Mouse (Mus musculus): ENCODE measurements at regions not wholly inside any gene's neighbourhood (a gene's known extent, or its start where the extent isn't known, plus 50 kb on each side); places are given as distances from the start of the nearest gene placed in this dataset.

DNA sequence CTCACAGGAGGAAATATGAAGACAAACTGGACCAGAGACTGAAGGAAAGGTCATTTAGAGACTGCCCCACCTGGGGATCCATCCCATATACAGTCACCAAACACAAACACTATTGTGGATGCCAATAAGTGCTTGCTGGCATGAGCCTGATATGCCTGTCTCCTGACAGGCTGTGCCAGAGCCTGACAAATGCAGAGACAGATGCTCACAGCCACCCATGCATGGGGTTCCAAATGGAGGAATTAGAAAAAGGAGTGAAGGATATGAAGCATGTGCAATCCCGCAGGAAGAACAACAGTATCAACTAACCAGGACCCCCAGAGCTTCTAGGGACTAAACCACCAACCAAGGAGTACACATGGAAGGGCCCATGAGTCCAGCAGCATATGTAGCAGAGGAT is 505.9 kb downstream of the Gm6685 start:
- TF ChIP-seq POLR2A (IDR thresholded peaks at IDR 0.05; ENCODE audit: borderline replicate concordance, extremely low read depth, insufficient read depth, insufficient read length, poor library complexity, severe bottlenecking) (no peak), CTCF (IDR thresholded peaks at IDR 0.05; ENCODE audit: borderline replicate concordance, extremely low read depth, insufficient read depth, insufficient read length) (no peak)
- peak; percentile 3 for DNase-seq (ENCODE audit: low read depth)

DNA sequence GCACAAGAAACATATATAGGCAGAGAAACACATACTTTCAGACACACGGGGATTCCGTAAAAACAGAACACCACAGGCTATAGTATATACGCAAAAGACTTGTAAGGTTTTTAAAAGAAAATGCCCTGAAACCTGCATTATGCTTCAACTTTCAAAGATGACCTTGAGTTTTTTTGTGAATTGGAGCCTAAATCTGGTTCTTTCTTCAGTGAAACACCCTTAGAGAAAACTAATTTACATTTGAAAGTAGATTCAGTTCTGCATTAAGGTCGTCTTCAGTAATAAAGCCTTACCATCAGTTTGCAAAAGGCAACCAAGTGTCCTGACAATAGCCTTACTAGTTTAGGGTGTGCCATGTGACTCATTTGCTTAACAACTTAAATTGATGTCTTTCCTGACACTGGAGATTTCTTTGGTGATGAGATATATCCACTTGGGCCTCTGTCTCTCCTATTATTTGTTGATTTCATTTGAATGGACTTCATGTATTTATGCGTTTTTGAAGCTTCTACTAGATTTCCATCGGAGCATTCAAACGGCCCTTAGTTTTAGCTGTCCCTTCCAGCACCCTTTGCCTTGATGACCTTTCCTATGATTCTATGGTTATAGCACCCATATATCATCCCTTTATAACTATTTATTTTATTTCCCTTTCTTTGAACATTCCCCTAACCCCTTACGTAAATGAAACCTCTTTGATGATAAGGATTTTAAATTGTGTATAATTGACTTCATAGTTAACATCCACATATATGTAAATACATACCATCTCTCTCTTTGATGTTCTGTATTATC is 539.6 kb downstream of the Gm6685 start:
- no peak for TF ChIP-seq POLR2A (IDR thresholded peaks at IDR 0.05; ENCODE audit: borderline replicate concordance, extremely low read depth, insufficient read depth, insufficient read length, poor library complexity, severe bottlenecking)
- no peak for TF ChIP-seq CTCF (IDR thresholded peaks at IDR 0.05; ENCODE audit: borderline replicate concordance, extremely low read depth, insufficient read depth, insufficient read length)
- no peak for DNase-seq (ENCODE audit: low read depth)

DNA sequence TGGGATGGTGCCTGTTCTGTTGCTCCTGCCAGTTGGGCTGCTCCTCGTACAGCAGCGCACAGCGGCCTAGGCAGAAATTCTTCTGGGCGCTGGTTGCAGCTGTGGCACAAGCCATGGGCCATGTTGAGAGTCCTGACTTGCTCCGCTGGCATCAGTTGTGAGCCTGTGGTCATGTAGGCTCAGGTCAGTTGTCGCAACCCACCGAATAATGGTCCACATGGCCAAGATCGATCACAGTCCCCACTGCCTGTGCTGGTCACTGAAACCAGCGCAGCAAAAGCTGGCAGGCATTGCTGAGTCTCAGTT is 585.8 kb downstream of the Gm6685 start:
- no peak for DNase-seq (ENCODE audit: low read depth)

GRCm38 (mm10) chr11:27753212-27753912 is 586.3 kb downstream of the Gm6685 start:
- TF ChIP-seq CTCF (IDR thresholded peaks at IDR 0.05; ENCODE audit: borderline replicate concordance, extremely low read depth, insufficient read depth, insufficient read length) (peak; percentile 75), POLR2A (IDR thresholded peaks at IDR 0.05; ENCODE audit: borderline replicate concordance, extremely low read depth, insufficient read depth, insufficient read length, poor library complexity, severe bottlenecking) (no peak)
- DNase-seq (ENCODE audit: low read depth), result peak; percentile 62

More for the DNA sequence above, 585.8 kb downstream of the Gm6685 start:
- TF ChIP-seq CTCF (IDR thresholded peaks at IDR 0.05; ENCODE audit: borderline replicate concordance, extremely low read depth, insufficient read depth, insufficient read length) (no peak), POLR2A (IDR thresholded peaks at IDR 0.05; ENCODE audit: borderline replicate concordance, extremely low read depth, insufficient read depth, insufficient read length, poor library complexity, severe bottlenecking) (no peak)

DNA sequence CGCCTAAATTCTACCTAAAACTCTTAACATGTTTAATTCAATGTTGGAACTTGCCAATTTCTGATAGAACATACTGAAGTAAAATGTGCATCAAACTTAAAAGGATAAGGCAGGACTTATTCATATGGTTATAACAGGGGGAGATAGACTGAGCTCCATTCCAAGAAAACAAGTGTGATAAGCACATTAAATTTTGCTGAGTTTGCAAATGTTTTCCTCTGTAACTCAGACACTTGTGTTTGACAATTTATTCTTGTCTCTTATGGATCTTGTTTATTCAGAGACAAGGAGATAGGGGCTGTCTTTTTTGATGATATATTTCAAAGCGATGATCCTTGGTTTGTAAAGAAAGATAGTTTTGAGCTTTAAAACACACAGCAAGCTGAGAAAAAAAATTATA is 613.6 kb downstream of the Gm6685 start:
- TF ChIP-seq CTCF (IDR thresholded peaks at IDR 0.05; ENCODE audit: borderline replicate concordance, extremely low read depth, insufficient read depth, insufficient read length) (no peak), POLR2A (IDR thresholded peaks at IDR 0.05; ENCODE audit: borderline replicate concordance, extremely low read depth, insufficient read depth, insufficient read length, poor library complexity, severe bottlenecking) (no peak)

DNA sequence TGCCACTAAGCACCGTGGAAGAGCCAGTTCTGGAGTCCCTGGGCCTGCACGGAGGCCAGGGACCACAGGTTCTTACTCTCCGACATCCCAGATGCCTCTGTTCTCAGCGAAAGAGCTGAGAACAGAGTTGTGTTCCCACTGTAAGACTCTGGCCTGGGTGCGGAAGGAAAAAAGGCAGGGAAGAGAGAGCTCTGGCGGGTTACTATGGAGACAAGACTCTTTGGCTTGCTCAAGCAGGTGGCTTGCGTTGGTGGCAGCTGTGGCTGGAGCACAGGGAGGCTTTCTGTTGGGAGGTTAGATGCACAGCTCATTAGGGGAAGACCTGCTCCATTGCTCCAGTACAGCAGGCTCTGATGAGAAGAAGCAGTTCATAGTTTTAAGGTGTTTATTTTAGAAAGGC is 618.3 kb downstream of the Gm6685 start:
- TF ChIP-seq CTCF (IDR thresholded peaks at IDR 0.05; ENCODE audit: borderline replicate concordance, extremely low read depth, insufficient read depth, insufficient read length) (no peak), POLR2A (IDR thresholded peaks at IDR 0.05; ENCODE audit: borderline replicate concordance, extremely low read depth, insufficient read depth, insufficient read length, poor library complexity, severe bottlenecking) (no peak)
- peak; percentile 3 for DNase-seq (ENCODE audit: low read depth)

More for the DNA sequence above, 613.6 kb downstream of the Gm6685 start:
- no peak for DNase-seq (ENCODE audit: low read depth)

- DNase-seq (ENCODE audit: low read depth), result no peak
- no peak for TF ChIP-seq POLR2A (IDR thresholded peaks at IDR 0.05; ENCODE audit: borderline replicate concordance, extremely low read depth, insufficient read depth, insufficient read length, poor library complexity, severe bottlenecking)
- TF ChIP-seq CTCF (IDR thresholded peaks at IDR 0.05; ENCODE audit: borderline replicate concordance, extremely low read depth, insufficient read depth, insufficient read length), result no peak
Measured at GRCm38 (mm10) chr11:27672436-27672835, 667.2 kb downstream of the Gm6685 start.
